Mouse (Mus musculus) heart, postnatal 4 days (tissue): ENCODE results near the gene Mapk3. TPM values are rescaled to one million over a fixed set of nuclear protein-coding genes. Genes with fewer than 3 reads are reported as not detected.
"Not testable (repeated sequence)": the region's sequence is repeated elsewhere in the genome, so short reads cannot be mapped to it uniquely, and the experiment has no call there.

Source experiments
- DNase-seq: peaks from one replicate; pipeline ENCODE4 v3.0.0; 2021
- total RNA-seq, 2 experiments: library from RNA; stranded (reverse); gene quantifications; 2 replicates each; pipeline ENCODE4 v1.2.3; 2021

Mapk3 gene
- 10 to 100 TPM; 80.3 to 90.9 TPM for total RNA-seq

DNA sequence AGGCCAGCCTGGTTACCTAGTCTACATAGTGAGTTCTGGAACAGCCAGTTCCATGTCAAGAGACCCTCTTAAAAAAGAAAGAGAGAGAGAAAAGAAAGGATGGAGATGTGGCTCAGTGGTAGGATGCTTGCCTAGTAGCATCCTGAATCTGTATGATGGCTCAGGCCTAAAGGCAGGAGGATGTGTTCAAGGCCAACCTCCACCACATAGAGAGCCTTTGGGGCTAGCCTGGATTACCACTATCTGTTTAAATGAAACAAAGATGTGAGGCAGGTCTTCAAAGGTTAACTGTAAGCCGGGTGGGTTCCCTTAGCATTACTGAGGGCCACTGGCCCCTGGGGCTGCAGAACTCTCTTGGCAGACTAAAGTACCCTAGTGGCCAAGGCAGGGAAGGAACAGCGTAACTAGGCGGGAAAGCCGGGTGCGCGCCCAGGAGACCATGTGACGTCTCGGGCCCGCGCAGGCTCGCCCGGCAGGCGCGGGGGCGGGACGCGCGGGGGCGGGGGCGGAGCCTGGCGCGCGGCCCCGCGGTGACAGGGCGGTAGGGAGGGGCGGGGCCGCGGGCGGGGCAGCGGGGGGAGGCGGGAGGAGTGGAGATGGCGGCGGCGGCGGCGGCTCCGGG is at the start of gene Mapk3:
Mapk3 (plus strand) TSS at position 552 of the 622 bp plus-strand sequence.
- peak; percentile 93 for DNase-seq

DNA sequence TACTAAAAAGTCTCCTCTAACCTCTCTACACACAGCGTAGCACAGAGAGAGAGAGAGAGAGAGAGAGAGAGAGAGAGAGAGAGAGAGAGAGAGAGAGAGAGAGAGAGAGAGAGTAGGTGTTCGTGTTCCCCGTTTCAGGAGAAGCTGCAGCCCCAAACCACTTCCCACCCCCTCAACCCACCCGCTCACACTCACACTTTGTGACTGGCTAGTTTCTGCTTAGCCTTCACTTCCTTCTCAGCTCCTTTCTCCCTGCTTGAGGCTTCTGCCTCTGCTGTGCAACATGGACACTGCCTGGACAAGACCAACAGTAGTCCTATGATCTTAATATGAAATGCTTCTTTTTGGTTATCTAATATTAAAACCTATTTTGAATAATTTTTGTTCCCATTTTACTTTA is 49.1 kb upstream of the Mapk3 start:
- DNase-seq, result no peak

DNA sequence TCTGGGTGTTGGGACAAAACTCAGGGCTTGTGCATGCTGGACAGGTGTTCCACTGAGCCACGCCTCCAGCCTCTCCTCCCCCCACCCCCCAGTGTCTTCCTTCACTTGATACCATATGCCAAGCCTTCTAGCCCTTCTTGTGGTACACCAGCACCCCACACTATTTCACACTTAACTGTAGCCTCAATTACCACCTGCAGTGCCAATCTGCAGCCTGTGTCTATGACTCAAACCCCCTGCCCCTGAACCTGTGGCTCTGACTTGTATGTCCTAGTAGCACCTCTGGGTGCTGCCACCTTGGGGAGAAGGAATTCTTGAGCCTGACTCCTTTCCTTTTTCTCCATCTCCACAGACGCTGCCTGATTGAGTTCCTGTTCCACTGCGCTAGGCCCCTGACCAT is 47.5 kb upstream of the Mapk3 start:
- DNase-seq, result no peak

DNA sequence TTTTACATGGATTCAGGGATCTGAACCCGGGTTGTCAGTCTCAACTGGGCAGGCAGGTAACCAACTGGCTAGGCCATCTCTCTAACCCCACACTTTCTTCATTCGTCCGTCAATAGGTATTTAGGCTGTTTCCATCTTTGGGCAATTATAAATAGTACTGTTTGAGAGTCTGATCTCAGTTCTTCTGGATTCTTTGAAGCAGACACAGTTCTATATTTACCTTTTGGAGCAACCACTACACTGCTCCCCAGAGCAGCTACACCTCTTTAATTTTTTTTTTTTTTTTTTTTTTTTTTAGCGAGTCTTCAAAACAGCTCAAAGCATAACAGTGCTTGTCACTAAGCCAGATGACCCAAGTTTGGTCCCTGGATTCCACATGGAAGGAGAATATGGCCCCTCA is 43.7 kb upstream of the Mapk3 start:
- no peak for DNase-seq

DNA sequence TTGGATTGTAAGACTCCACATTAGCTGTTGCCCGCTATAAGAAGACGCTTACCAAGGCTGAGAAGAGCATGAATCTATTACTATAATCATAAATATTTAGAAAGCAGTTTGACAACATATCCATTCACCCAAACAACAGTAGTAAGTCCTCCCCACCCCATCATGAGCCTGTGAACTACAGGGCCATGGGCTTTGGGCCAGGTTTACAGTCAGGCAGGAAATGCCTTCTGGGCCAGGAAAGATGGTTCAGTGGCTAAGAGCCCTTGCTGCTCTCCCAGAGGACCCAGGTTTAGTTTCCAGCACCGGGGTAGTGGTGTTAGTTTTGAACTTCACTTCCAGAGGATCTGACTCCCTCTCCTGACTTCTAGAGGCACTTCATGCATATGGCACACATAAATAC is 41.8 kb upstream of the Mapk3 start:
- no peak for DNase-seq

DNA sequence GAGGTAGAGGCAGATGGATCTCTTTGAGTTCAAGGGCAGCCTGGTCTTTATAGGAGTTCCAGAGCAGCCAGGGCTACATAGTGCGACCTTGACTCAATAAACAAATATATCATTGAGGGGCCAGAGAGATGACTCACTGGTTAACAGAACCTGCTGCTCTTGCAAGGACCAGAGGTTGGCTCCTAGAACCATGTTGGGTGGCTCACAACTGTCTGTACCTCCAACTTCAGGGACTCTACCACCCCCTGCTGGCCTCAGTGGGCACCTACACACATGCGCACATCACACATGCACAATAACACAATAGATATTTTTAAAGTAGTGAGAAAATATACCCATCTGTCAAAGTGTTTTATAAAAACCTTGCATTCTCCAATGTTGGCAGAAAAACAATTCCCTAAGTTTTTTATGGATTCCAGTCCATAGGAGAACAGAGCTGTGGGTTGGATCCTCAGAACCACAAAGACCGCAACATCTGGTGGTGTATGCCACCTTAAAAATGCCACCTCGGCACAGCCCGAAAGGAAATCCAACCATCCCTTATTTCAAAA is 40.5 kb upstream of the Mapk3 start:
- no peak for DNase-seq

DNA sequence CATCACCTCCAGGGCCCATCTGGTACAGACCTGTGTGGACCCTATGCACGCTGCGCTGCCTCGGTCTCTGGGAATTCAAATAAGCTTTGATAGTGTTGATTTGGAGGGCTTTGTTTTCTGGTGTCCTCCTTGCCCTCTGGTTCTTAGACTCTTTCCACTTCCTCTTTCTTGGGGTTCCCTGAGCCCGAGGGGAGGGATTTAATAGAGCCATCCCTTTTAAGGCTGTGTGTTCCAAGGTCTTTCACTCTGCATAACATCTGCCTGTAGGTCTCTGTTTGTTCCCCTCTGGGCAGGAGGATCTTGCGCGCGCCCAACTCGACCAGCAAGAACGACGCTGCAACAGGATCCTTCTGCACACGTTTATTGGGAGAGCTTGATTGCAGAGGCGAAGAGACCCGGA is 37.8 kb upstream of the Mapk3 start:
- DNase-seq, result no peak

DNA sequence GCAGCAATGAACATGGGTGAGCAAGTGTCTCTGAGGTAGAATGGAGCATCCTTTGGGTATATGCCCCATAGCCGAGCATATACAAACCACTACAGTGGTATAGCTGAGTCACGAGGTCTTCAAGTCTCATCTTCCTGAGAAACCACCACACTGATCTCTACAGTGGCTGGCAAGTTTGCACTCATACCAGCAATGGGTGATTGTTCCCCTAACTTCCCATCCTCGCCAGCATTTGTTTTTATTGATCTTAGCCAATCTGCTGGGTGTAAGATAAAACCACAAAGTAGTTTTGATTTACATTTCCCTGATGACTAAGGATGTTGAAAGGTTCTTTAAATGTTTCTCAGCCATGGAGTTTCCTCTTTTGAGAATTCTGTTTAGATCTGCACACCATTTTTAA is 34.3 kb upstream of the Mapk3 start:
- DNase-seq, result no peak

DNA sequence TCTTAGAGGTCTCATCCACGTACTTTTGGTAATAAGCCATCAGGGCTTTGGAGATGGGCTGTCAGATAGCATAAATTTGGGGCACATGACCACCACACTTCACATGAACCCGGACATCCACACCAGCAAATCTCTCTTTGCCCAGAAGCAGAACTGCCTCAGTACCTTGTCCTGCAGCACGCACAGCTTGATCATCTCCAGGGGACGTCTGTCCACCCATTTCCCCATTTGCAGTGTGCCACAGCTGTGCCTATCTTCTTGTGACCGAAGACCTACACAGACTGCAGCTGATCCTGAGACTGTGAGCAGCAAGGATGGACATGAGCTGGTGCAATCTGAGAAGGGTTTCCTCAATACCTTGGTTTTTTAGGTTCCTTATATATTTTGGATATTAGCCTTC is 33.7 kb upstream of the Mapk3 start:
- no peak for DNase-seq

DNA sequence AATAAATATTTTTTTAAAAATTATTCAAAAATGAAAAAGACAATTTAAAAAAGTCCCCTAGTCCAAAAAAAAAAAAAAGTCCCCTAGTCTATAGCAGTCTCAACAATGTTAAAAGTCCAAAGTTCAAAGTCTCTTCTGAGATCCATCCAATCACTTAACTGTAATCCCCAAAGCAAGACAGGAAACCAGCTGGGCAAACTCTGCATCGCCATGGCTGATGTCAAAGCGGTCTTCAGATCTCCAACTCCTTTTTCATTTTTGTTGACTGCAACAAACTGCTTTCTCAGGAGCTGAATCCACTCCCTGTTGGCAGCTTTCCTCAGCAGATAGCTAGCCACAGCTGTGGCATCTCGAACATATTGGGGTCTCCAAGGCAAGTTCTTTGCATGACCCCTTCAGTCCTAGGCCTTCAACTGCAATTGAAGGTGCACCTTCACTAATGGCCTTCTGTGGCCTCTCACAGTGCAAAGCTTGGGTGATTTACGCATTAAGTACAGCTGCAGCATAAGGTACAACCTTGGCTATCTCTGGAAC is 29.1 kb upstream of the Mapk3 start:
- not testable (repeated sequence) for DNase-seq

DNA sequence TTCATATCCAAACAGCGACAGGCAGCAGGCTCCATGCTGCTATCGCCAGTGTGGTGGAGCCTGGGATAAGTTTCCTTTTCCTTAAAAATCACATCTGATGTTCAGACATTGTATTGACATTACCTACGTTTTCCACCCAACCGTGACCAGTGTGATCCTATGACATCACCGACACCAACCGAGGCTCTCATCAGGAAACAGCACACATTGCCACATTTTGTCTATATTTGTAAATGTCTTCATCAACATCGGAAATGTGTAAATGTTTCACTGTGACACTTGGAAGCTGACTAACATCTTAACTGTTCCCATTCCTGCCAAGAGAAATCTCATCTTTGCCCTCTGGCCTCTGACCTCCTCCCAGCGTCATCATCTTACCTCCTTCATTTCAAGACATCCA is 23.3 kb upstream of the Mapk3 start:
- DNase-seq, result no peak

DNA sequence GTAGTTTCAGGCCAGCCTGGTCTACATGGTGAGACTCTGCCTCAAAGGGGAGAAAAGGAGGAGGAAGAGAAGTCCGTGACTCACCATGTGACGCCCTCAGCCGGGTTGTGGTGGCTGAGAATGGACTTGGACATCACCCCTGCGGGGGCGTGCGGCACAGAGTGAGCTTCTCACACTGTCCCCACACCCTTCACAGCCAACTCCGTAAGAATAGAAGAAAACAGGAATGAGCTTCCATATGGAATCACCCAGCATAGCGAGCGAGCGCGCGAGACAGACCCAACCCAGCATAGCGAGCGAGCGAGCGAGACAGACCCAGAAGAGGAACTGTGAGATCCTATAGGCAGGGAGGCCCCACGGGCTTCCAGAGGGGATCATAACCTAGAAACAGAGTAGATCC is 19.9 kb upstream of the Mapk3 start:
- DNase-seq, result no peak

DNA sequence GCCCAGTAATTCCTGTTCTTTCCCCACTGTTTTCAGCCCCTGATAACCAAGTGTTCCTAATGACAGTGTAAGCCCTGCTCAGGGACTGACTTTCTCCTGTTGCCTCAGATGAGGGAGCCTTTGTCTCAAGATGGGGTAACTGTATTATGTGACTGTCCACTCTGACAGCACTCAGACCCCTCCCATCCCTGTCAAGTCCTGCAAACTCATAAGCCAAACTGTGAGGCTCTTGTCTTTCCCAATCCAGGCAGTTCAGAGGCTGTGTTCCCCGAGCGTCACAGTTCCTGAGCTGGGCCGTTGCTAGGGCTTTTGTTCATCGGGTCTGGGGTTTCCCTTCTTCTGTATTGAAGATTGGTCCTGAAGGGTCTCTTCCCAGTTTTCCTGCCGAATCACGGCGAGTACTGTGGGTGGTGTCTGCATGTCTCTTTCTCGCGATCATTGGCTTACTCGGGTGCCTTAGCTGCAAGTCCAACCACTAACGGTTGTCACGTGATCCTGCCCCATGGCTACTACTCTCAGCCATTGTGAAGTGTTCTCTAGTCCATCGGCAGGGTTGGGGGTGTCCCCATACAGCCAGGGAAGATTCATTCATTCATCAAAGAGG is 19.2 kb upstream of the Mapk3 start:
- DNase-seq, result no peak

DNA sequence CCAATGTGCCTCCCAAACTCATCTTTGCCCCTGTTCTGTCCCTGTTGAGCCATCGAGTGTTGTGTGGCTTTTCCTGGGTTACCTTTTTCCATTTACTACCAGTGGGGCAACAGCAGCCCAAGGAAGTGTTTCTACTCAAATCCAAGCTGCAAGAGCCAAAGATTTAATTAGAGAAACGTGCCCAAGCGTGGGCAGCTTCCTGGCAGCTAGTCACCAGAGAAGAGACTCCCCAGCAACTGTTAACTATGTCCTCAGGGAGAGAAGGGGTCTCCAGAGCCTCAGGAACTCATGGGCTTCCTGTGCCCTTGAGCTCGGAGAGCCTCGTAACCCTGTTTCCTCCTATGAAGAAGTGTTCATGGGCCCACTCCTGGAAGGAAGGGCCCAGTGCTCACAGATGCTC is 18.4 kb upstream of the Mapk3 start:
- DNase-seq, result no peak

DNA sequence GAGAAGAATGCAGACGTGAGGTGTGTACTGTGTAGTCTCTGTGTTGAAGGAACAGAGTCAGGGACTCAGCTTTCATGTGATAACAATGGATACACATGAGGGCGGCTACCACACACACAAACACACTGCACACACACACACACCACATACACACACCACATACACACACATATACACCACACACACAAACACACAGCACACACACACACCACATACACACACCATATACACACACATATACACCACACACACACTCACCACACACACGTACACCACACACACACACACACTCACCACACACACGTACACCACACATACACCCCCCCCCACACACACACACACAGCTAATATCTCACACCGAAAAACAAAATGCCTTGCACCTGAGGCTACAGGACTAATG is 17.9 kb upstream of the Mapk3 start:
- DNase-seq, result no peak

DNA sequence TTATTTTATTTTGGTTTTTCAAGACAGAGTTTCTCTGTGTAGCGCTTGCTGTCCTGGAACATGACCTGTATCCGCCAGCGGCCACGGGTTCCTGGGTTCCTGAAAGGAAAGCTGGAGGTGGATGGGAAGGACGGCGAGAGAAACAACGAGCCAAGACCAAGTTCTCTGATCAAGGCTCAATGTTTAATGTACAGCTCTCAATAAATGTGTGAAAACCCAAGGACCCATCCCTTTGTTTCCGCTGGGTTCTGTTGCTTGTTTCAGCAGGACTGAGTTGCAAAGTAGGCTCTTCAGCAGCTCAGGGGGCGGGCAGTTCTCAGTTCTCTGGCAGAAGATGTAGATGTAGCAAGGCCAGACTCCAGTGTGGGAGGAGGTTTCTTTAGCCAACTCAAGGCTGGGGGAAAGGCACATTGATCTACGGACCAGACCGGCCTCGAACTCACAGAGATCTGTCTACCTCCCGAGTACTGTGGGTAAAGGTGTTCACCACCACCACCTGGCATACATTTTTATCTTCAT is 17.4 kb upstream of the Mapk3 start:
- DNase-seq, result no peak

DNA sequence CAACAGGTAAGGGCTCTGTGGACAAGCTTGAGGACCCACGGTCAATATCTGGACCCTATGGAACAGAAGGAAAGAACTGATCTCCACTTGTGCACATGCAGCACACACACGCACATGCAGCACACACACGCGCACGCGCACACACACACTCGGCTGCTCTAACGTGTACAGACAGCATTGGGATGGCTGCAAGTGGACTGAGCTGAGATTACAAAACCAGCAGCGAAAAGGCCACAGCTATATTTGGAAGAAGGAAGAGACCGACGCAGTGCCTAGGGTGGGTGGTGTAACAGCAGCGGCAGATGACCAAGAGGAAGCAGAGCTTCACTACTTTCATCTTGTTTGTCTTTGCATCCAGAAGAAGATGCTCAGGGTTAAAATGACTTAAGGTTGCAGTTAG is 13.3 kb upstream of the Mapk3 start:
- DNase-seq, result no peak

DNA sequence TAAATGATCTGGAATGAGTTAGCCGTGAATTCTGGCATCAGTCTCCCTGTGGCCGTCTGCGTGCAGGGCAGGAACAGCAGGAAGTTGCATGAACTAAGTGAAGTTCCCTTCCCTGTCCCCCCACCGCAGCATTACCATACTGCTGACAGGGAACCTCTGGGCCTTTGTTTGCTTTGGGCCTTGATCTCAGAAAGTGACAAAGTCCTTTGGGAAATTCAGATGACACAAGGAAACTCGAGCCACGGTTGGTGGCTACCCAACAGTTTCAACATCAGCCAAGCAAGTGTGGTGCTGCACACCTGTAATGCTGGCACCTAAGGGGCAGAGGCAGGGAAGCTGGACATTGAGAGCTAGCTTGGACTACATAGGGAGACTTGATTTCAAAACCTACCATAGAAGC is 12.6 kb upstream of the Mapk3 start:
- DNase-seq, result no peak

DNA sequence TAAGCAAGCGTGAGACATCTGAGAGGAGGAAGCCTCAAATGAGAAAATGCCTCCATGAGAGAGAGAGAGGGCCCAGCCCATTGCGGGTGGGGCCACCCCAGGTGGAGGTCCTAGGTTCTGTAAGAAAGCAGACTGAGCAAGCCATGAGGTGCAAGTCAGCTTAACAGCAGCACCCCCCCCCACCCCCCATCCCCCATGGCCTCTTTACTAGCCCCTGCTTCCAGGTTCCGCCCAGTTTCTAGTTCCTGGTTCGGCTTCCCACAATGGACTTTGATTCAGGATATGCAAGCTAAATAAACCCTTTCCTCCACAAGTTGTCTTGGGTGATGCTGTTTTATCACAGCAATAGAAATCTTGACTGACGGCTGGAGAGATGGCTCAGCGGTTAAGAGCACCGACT is 10.6 kb upstream of the Mapk3 start:
- DNase-seq, result no peak

DNA sequence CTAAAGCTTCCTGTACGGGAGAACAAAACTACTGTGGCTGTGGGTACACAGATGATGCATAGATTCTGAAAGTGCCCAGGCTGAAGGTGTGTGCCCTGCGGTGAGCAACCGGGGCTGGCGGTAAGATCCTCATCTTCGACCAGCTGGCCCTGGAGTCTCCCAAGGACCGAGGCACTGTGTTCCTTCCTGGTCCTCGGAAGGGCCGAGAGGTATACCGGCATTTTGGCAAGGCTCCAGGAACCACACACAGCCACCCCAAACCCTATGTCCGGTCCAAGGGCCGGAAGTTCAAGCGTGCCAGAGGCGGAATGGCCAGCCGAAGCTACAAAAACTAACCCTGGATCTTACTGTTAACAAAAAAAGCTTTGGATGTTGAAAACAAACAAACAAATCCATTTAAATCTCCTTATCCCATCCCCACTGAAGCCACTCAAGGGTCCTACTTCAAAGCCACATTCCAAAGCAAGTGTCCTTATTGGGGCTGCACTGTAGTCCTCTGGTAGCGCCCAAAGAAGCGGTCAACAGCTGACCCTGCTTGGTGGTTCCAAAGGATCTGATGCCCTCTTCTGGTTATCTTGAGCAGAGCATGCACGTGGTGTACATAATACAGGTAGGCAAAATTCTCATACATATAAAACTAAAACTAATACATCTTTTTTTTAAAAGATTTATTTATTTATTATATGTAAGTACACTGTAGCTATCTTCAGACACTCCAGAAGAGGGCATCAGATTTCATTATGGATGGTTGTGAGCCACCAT is 9.6 kb upstream of the Mapk3 start:
- DNase-seq, result no peak

DNA sequence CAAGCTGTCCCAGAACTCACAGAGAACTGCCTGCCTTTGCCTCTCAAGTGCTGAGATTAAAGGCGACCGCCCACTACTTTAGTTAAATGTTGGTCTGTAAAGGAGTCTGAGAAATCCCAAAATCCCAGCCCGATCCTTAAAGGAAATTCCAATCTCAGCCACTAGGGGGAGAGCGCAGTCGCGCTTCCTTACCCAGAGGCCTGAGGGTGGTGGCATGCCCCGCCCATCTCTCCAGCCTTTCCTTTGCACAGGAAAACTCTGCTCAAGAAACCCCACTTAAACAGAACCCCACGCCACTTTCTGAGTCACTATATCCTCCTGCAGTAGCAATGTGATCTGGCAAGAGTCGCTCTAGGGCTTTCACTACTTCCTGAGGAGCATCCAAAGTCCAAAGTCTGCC is 4.5 kb upstream of the Mapk3 start:
- DNase-seq, result peak; percentile 85

DNA sequence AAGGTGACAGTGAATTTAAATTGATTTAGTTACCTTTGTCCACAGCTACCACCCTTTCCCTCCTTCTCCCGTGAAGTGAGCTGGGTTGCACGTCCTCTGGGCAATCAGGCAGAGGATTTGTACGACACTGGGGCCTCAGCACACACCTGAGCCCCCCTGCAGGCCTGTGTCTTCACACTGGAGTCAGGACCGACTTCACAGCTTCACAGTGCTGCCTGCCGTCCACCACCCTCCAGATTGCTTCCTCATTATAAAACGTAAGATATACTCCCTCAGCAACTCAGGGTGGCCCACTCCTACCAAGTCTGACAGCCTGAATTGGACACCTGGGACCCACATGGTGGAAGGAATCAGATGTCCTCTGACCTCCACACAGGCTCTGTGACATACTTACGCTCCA is 862 bp upstream of the Mapk3 start:
- no peak for DNase-seq

DNA sequence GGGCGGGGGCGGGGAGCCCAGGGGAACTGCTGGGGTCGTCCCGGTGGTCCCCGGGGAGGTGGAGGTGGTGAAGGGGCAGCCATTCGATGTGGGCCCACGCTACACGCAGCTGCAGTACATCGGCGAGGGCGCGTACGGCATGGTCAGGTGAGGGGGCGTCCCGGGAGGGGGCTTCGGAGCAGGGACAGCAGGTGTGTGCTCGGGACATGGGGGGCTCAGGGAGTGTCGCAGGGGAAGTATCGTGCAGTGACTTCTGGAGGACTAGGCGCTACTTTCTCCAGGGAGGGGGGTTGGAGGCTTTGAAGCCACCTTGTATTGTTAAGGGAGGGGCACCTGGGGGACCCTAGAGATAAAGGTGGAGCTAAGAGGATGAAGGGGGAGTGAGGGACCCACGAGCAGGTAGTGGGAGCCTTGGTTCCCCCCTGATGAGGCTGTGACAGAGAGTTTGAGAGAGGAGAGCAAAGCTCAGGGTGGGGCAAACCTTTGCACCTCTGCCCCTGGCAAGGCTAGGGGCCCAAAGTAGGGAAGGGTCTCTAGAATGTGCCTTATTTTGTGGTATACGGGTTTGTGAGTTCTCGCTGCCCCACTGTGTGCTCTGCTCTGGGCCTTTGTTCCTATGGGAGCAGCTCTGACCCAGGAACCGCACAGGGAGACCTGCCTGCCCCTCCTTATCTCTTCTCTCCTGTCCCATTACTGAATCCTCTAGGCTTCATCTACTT is 430 bp downstream of the Mapk3 start:
- no peak for DNase-seq
